Mouse (Mus musculus) heart, postnatal 0 days (tissue): ENCODE data around the gene Src. TPM values are rescaled to one million over a fixed set of nuclear protein-coding genes. Genes with fewer than 3 reads are reported as not detected.

Source experiments
- ATAC-seq: fragments of 200-750 bp; cut with Nextera tagmentation; 2 replicates; pipeline ENCODE4 v1.8.0; 2017; ENCODE audit warnings: low read depth, moderate number of reproducible peaks, moderate library complexity; ENCODE audit not compliant: insufficient read depth
- DNase-seq: peaks from one replicate; pipeline ENCODE4 v3.0.0-alpha.2; 2016; ENCODE audit warnings: low spot score
- H3K27ac ChIP-seq: fragments of 300-500 bp; sonication (generic); 2 replicates; pipeline ENCODE4 v1.5.1; 2014; ENCODE audit warnings: low read depth, mild to moderate bottlenecking
- H3K27me3 ChIP-seq: fragments of 300-500 bp; sonication (generic); 2 replicates; pipeline ENCODE4 v1.6.1; 2014; ENCODE audit warnings: low read length, mixed read lengths; ENCODE audit not compliant: control insufficient read depth, insufficient read depth
- H3K36me3 ChIP-seq: fragments of 300-500 bp; sonication (generic); replicated peaks from 2 replicates; pipeline ENCODE4 v1.6.1; 2014; ENCODE audit warnings: low read length, mixed read lengths; ENCODE audit not compliant: control insufficient read depth, insufficient read depth
- H3K4me1 ChIP-seq: fragments of 300-500 bp; sonication (generic); 2 replicates; pipeline ENCODE4 v1.6.1; 2014; ENCODE audit warnings: antibody characterized with exemption; ENCODE audit not compliant: control insufficient read depth, insufficient read depth
- H3K4me2 ChIP-seq: fragments of 300-500 bp; sonication (generic); 2 replicates; pipeline ENCODE4 v1.6.1; 2014; ENCODE audit warnings: low read depth, mild to moderate bottlenecking, low read length, moderate library complexity
- H3K4me3 ChIP-seq: fragments of 300-500 bp; sonication (generic); 2 replicates; pipeline ENCODE4 v1.5.1; 2014; ENCODE audit warnings: low read depth, low read length
- H3K9ac ChIP-seq: fragments of 300-500 bp; sonication (generic); replicated peaks from 2 replicates; pipeline ENCODE4 v1.6.1; 2014; ENCODE audit warnings: low read depth, low read length, mixed read lengths
- H3K9me3 ChIP-seq: fragments of 300-500 bp; sonication (generic); replicated peaks from 2 replicates; pipeline ENCODE4 v1.6.1; 2016; ENCODE audit warnings: low read length; ENCODE audit not compliant: control insufficient read depth
- CTCF ChIP-seq: IDR thresholded peaks from 2 replicates; pipeline ENCODE4 v1.5.1; 2016; ENCODE audit warnings: antibody characterized with exemption, control low read depth, low read depth
- EP300 ChIP-seq: IDR thresholded peaks from 2 replicates; pipeline ENCODE4 v1.6.1; 2016; ENCODE audit warnings: antibody characterized with exemption, low read depth
- WGBS: fragments of 180-500 bp; shearing (Covaris S2); extraction: QIAGEN DNeasy Blood & Tissue Kit; methylation state at CpG from one replicate; pipeline ENCODE4 v1.1.7; 2014; 5-methylcytosine and 5-hydroxymethylcytosine counted together
- polyA plus RNA-seq: library from polyadenylated mRNA; unstranded; fragments of >200 nt; fragmentation: Nextera tagmentation; extraction: Ambion mirVana; gene quantifications from 2 replicates; pipeline ENCODE4 v1.2.1, GENCODE M21; 2015
- total RNA-seq: library from RNA; depleted of rRNA; stranded (reverse); fragments of >200 nt; gene quantifications from 2 replicates; pipeline ENCODE4 v1.2.3, GENCODE M21; 2014; ENCODE audit warnings: low replicate concordance

The Src gene
- total and polyA plus RNA-seq, 2 experiments from 2014 or later = 2.9 to 14.2 TPM

DNA sequence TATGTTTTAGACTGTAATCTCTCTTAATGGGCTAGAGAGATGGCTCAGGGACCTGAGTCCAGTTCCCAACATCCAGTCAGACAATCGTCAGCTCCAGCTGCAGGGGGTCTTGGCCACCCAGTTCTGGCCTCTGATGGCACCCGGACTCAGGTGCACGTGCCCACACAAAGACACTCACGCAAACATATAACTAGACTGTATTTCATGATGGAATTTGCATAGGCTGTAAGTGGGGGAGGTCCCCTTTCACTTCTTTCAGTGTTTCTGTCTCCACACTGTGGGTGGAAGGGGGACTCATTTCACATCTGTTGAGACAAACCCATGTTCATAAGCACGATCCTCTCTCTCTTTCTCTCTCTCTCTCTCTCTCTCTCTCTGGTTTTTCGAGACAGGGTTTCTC is 17.8 kb upstream of the Src start:
- no peaks in the 10 kb centered on the region for H3K9me3 ChIP-seq
- H3K27me3 ChIP-seq = no peaks in the 10 kb centered on the region
- H3K27ac ChIP-seq = no peak overlapping the region
- peaks cover 29% of the 10 kb centered on the region for H3K36me3 ChIP-seq
- ATAC-seq (no peak), DNase-seq (no peak)
- no peak overlapping the region for H3K4me3 ChIP-seq
- H3K9ac ChIP-seq = no peak overlapping the region
- no peaks in the 10 kb centered on the region for H3K4me1 ChIP-seq
- 87% methylated on average over 6 of the region's 6 CpGs for WGBS
- TF ChIP-seq CTCF = no peak
- no peak for TF ChIP-seq EP300
- H3K4me2 ChIP-seq = no peak overlapping the region

DNA sequence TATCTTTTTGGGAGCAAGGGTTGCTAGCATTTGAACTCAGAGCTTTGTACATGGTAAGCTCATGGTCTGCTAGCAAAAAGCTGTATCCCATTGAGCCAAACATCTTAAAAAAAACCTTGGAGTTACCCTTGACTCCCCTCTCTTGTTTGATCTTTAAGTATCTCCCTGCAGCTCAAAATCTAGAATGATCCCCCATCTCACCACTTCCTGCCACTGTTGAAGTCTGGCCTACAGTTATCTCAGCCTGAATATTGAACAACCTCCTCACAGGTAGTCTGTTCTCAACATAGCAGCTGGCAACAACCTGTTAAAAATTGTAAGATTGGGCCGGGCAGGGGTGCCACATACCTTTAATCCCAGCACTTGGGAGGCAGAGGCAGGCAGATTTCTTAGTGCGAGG is 17.0 kb upstream of the Src start:
- Histone ChIP-seq H3K36me3 (peaks cover 24% of the 10 kb centered on the region), H3K4me1 (no peaks in the 10 kb centered on the region), H3K27ac (no peak overlapping the region), H3K9me3 (no peaks in the 10 kb centered on the region), H3K9ac (no peak overlapping the region), H3K27me3 (no peaks in the 10 kb centered on the region), H3K4me3 (no peak overlapping the region), H3K4me2 (no peak overlapping the region)
- DNase-seq = no peak
- WGBS = 88% methylated on average over 2 of the region's 2 CpGs
- TF ChIP-seq CTCF (no peak), EP300 (no peak)
- ATAC-seq = no peak

DNA sequence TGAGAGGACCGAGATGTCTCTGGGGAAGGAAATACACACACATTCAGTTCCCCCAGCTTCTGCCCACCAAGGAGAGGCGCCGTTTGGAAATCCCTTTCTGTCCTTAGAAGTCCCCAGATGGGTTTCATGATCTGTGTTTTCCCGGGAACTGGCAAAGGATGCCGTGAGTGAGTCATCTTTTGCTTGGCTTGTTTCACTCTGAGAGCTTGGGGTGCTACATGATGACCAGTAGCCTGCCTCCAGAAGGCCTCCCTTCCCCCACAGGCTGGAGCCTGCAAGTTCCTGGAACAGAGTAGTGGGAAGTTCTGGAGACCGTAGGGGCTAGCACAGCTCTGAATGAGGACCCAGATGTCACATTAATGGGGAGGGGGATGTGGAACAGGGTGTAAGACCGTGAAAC is 10.6 kb upstream of the Src start:
- Histone ChIP-seq H3K9ac (no peak overlapping the region), H3K4me1 (no peaks in the 10 kb centered on the region), H3K4me3 (no peak overlapping the region), H3K27me3 (no peaks in the 10 kb centered on the region), H3K9me3 (no peaks in the 10 kb centered on the region), H3K36me3 (no peaks in the 10 kb centered on the region), H3K4me2 (no peak overlapping the region), H3K27ac (no peak overlapping the region)
- no peak for TF ChIP-seq EP300
- TF ChIP-seq CTCF = no peak
- ATAC-seq (peak; percentile 55), DNase-seq (no peak)
- 64% methylated on average over 7 of the region's 7 CpGs for WGBS

DNA sequence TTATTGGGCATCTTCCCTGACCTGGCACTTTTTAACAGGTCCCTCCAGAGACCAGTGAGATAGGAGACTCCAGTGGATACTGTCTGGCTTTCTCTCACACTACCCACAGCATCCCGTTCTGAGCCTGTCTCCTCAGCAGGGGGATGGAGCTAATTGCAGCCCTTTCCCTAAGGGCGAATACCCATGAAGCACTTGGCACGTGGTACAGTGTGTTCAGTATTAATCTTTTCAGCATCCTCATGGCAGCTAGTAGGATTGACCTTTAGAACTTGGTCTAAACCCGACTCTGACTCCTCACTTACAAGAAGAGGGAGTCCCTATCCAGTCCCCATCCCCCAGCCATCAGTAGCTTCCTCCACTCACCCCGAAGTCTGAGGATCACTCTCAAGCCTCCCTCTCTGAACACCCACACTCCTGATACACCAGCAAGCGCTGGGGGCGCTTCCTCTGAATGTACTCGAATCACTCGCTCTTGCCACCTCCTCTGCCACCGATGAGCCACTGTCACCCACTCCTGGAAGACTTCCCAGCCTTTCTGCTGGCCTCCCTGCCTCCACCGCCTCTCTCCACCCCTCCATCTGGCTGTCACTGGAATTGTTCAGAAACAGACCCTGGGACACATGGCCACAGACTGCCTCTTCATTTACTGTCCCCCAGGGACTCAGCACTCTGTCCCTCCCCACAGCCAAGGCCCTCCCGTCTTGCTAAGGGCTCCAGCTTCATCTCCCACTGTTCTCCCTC is 8.3 kb upstream of the Src start:
- Histone ChIP-seq H3K4me2 (no peak overlapping the region), H3K9me3 (no peaks in the 10 kb centered on the region), H3K9ac (no peak overlapping the region), H3K27ac (no peak overlapping the region), H3K4me3 (no peak overlapping the region), H3K36me3 (no peaks in the 10 kb centered on the region), H3K4me1 (no peaks in the 10 kb centered on the region), H3K27me3 (no peaks in the 10 kb centered on the region)
- DNase-seq (no peak), ATAC-seq (no peak)
- 66% methylated on average over 12 of the region's 12 CpGs for WGBS
- no peak for TF ChIP-seq CTCF
- no peak for TF ChIP-seq EP300

DNA sequence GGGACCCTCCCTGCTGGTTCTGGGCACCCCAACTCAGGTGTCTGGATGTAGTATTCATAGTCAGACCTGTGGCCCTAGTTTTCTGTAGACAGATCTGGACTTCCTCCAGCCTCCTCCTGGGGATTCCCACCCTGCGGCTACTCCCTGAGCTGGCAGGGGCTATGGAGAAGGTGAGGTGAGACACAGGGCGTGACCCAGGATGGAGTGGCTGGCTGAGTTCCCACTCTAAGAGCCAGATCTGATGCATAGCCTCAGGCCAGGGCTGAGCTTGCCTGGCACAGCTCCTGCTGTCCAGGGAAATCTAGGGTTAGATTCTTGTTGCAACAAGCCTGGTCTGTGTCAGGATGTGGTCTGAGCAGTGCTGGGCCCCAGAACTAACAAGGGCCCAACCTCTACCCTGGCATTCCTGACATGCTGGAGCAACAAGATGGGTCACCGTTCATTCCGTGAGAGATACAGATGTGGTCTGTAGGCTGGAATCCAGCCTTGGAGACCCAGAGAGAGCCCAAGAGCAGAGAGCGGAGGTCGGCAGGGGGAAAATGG is 7.0 kb upstream of the Src start:
- TF ChIP-seq CTCF (no peak), EP300 (no peak)
- H3K36me3 ChIP-seq = no peaks in the 10 kb centered on the region
- H3K27ac ChIP-seq = no peak overlapping the region
- no peaks in the 10 kb centered on the region for H3K27me3 ChIP-seq
- H3K4me3 ChIP-seq = no peak overlapping the region
- no peaks in the 10 kb centered on the region for H3K4me1 ChIP-seq
- H3K4me2 ChIP-seq = no peak overlapping the region
- no peak overlapping the region for H3K9ac ChIP-seq
- DNase-seq (no peak), ATAC-seq (no peak)
- WGBS = 66% methylated on average over 6 of the region's 6 CpGs
- H3K9me3 ChIP-seq = no peaks in the 10 kb centered on the region

DNA sequence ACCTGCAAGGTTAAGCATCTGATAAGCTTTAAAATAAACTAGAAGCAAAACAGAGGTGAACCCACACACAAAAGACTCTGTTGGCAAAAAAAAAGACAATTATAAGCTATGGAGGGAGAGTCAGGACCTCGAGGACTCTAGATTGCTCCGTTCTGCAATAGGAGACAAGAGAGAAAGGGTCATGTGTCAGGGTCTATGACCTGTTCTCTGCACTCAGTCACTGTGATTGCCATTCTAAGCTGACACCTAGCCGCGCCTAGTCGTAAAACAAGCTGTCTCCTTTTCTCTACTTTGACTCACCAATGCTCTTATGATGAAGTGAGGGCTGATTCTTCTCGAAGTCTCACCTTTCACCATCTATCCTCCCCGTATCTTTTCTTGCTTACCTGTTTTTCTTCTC is 5.7 kb upstream of the Src start:
- Histone ChIP-seq H3K27me3 (no peaks in the 10 kb centered on the region), H3K4me2 (no peak overlapping the region), H3K9me3 (no peaks in the 10 kb centered on the region), H3K36me3 (no peaks in the 10 kb centered on the region), H3K4me1 (no peaks in the 10 kb centered on the region), H3K27ac (no peak overlapping the region), H3K4me3 (no peak overlapping the region), H3K9ac (no peak overlapping the region)
- TF ChIP-seq CTCF = no peak
- no peak for TF ChIP-seq EP300
- DNase-seq = no peak
- ATAC-seq = no peak
- WGBS = 78% methylated on average over 7 of the region's 7 CpGs
